Mouse (Mus musculus): ENCODE results near the gene Phactr3. TPM values are rescaled to one million over a fixed set of nuclear protein-coding genes. Genes with fewer than 3 reads are reported as not detected.

Gene Phactr3
- polyA plus RNA-seq, 1 experiment from 2014 or later, result 0.39 TPM

GRCm38 (mm10) chr2:178303453-178304187, 184.8 kb downstream of the Phactr3 start:
- Histone ChIP-seq H3K27me3 (ENCODE audit: insufficient read depth, low read length) (no peaks in the 10 kb centered on the region), H3K9me3 (replicated peaks; ENCODE audit: low read length) (no peaks in the 10 kb centered on the region), H3K4me2 (ENCODE audit: low read length) (no peak overlapping the region), H3K4me1 (replicated peaks; ENCODE audit: insufficient read depth, low read length) (no peaks in the 10 kb centered on the region), H3K4me3 (replicated peaks; ENCODE audit: low read depth, low read length) (no peak overlapping the region), H3K27ac (no peak overlapping the region), H3K9ac (ENCODE audit: low read depth, low read length) (no peak overlapping the region), H3K36me3 (ENCODE audit: insufficient read depth, low read length) (no peaks in the 10 kb centered on the region)
- WGBS, result 71% methylated on average over 8 of the region's 8 CpGs
- ATAC-seq (replicated peaks; ENCODE audit: low FRiP score, low read depth) (no peak), DNase-seq (ENCODE audit: low spot score) (no peak)
- no peak for TF ChIP-seq CTCF (IDR thresholded peaks at IDR 0.05; ENCODE audit: low read depth)

GRCm38 (mm10) chr2:178304188-178304529, 185.4 kb downstream of the Phactr3 start:
- H3K4me2 ChIP-seq (ENCODE audit: low read length), result no peak overlapping the region
- no peaks in the 10 kb centered on the region for H3K4me1 ChIP-seq (replicated peaks; ENCODE audit: insufficient read depth, low read length)
- no peak overlapping the region for H3K27ac ChIP-seq
- H3K27me3 ChIP-seq (ENCODE audit: insufficient read depth, low read length), result no peaks in the 10 kb centered on the region
- DNase-seq (ENCODE audit: low spot score) (no peak), ATAC-seq (replicated peaks; ENCODE audit: low FRiP score, low read depth) (no peak)
- no peaks in the 10 kb centered on the region for H3K9me3 ChIP-seq (replicated peaks; ENCODE audit: low read length)
- H3K9ac ChIP-seq (ENCODE audit: low read depth, low read length), result no peak overlapping the region
- no peak for TF ChIP-seq CTCF (IDR thresholded peaks at IDR 0.05; ENCODE audit: low read depth)
- H3K4me3 ChIP-seq (replicated peaks; ENCODE audit: low read depth, low read length), result no peak overlapping the region
- 77% methylated on average over 1 of the region's 1 CpGs for WGBS
- no peaks in the 10 kb centered on the region for H3K36me3 ChIP-seq (ENCODE audit: insufficient read depth, low read length)

DNA sequence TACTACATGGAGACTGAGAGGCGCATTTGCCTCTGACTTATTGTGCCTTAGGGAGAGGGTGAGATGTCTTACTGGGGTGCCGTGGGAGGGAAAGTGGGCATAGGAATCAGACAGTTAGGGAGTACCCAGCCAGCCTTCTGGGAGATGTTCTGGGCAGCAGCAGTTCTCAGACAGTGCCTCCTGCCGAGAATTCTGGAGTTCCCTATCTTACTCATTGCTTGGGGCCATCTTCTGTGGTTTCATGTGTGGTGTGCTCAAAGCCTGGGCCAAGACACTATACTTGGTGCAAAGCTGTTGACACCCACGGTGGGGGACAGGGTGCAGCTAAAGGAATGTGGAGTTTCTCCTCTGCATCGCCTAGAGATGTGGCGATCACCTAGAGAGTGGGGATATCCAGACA, 185.9 kb downstream of the Phactr3 start:
- no peaks in the 10 kb centered on the region for H3K27me3 ChIP-seq (ENCODE audit: insufficient read depth, low read length)
- ATAC-seq (replicated peaks; ENCODE audit: low FRiP score, low read depth) (no peak), DNase-seq (ENCODE audit: low spot score) (no peak)
- H3K4me3 ChIP-seq (replicated peaks; ENCODE audit: low read depth, low read length), result no peak overlapping the region
- H3K9ac ChIP-seq (ENCODE audit: low read depth, low read length), result no peak overlapping the region
- no peak overlapping the region for H3K4me2 ChIP-seq (ENCODE audit: low read length)
- no peaks in the 10 kb centered on the region for H3K4me1 ChIP-seq (replicated peaks; ENCODE audit: insufficient read depth, low read length)
- no peaks in the 10 kb centered on the region for H3K36me3 ChIP-seq (ENCODE audit: insufficient read depth, low read length)
- no peaks in the 10 kb centered on the region for H3K9me3 ChIP-seq (replicated peaks; ENCODE audit: low read length)
- TF ChIP-seq CTCF (IDR thresholded peaks at IDR 0.05; ENCODE audit: low read depth), result no peak
- no peak overlapping the region for H3K27ac ChIP-seq
- 73% methylated on average over 6 of the region's 6 CpGs for WGBS

DNA sequence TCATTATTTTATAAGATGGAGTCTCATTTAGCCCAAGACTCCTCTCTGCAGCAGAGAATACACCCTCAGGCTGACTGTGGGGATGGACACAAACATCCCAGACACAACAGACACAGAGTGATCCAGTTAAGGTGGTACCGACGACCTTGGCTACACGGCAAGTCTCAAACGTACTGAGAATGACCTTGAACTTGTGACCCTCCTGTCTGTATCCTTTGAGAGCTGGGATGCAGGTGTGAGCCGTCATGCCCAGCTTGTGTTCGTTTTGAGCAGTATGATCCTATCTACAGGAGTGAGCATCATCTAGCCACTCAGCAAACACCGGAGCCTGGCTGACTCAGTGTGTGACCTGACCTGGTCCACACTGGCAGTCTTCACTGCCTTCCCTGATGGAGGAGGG, 194.8 kb downstream of the Phactr3 start:
- no peak overlapping the region for H3K4me2 ChIP-seq (ENCODE audit: low read length)
- no peak for ATAC-seq (replicated peaks; ENCODE audit: low FRiP score, low read depth)

GRCm38 (mm10) chr2:178316281-178316680, 197.5 kb downstream of the Phactr3 start:
- H3K9me3 ChIP-seq (replicated peaks; ENCODE audit: low read length), result no peaks in the 10 kb centered on the region
- H3K4me2 ChIP-seq (ENCODE audit: low read length), result no peak overlapping the region
- 75% methylated on average over 1 of the region's 1 CpGs for WGBS
- H3K9ac ChIP-seq (ENCODE audit: low read depth, low read length), result no peak overlapping the region
- H3K27me3 ChIP-seq (ENCODE audit: insufficient read depth, low read length), result no peaks in the 10 kb centered on the region
- no peaks in the 10 kb centered on the region for H3K36me3 ChIP-seq (ENCODE audit: insufficient read depth, low read length)
- no peaks in the 10 kb centered on the region for H3K4me1 ChIP-seq (replicated peaks; ENCODE audit: insufficient read depth, low read length)
- TF ChIP-seq CTCF (IDR thresholded peaks at IDR 0.05; ENCODE audit: low read depth), result no peak
- no peak overlapping the region for H3K27ac ChIP-seq
- no peak overlapping the region for H3K4me3 ChIP-seq (replicated peaks; ENCODE audit: low read depth, low read length)
- ATAC-seq (replicated peaks; ENCODE audit: low FRiP score, low read depth) (no peak), DNase-seq (ENCODE audit: low spot score) (no peak)

More for the DNA sequence above, 194.8 kb downstream of the Phactr3 start:
- Histone ChIP-seq H3K9ac (ENCODE audit: low read depth, low read length) (no peak overlapping the region), H3K36me3 (ENCODE audit: insufficient read depth, low read length) (no peaks in the 10 kb centered on the region), H3K27ac (no peak overlapping the region), H3K9me3 (replicated peaks; ENCODE audit: low read length) (no peaks in the 10 kb centered on the region), H3K4me1 (replicated peaks; ENCODE audit: insufficient read depth, low read length) (no peaks in the 10 kb centered on the region), H3K27me3 (ENCODE audit: insufficient read depth, low read length) (no peaks in the 10 kb centered on the region), H3K4me3 (replicated peaks; ENCODE audit: low read depth, low read length) (no peak overlapping the region)
- TF ChIP-seq CTCF (IDR thresholded peaks at IDR 0.05; ENCODE audit: low read depth), result no peak
- WGBS, result 62% methylated on average over 7 of the region's 7 CpGs
- no peak for DNase-seq (ENCODE audit: low spot score)

DNA sequence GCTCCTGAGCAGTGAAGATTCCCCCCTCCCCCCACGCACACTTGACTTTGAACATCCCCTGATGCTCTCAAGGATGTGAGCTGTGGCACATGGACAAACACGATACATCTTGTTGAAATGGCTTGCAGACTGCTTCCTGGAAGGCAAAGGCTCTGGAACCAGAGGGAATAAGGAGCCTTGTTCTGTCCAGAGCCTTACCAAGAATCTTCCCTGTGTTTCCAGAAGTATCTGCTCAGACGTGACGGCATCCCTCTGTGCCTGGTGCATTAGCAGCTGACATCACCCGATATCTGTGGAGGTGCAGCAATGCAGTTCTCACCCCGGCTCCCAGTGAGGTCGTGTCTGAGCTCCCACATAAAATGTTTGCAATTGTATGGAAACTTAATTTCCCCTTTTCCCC, 201.0 kb downstream of the Phactr3 start:
- TF ChIP-seq CTCF (IDR thresholded peaks at IDR 0.05; ENCODE audit: low read depth), result no peak
- no peaks in the 10 kb centered on the region for H3K9me3 ChIP-seq (replicated peaks; ENCODE audit: low read length)
- WGBS, result 72% methylated on average over 7 of the region's 7 CpGs
- DNase-seq (ENCODE audit: low spot score) (no peak), ATAC-seq (replicated peaks; ENCODE audit: low FRiP score, low read depth) (no peak)
- no peak overlapping the region for H3K9ac ChIP-seq (ENCODE audit: low read depth, low read length)
- H3K4me2 ChIP-seq (ENCODE audit: low read length), result no peak overlapping the region
- H3K4me1 ChIP-seq (replicated peaks; ENCODE audit: insufficient read depth, low read length), result no peaks in the 10 kb centered on the region
- no peak overlapping the region for H3K27ac ChIP-seq
- no peaks in the 10 kb centered on the region for H3K27me3 ChIP-seq (ENCODE audit: insufficient read depth, low read length)
- H3K36me3 ChIP-seq (ENCODE audit: insufficient read depth, low read length), result no peaks in the 10 kb centered on the region
- H3K4me3 ChIP-seq (replicated peaks; ENCODE audit: low read depth, low read length), result no peak overlapping the region

GRCm38 (mm10) chr2:178321271-178321670, 202.5 kb downstream of the Phactr3 start:
- Histone ChIP-seq H3K27me3 (ENCODE audit: insufficient read depth, low read length) (no peaks in the 10 kb centered on the region), H3K4me3 (replicated peaks; ENCODE audit: low read depth, low read length) (no peak overlapping the region), H3K4me1 (replicated peaks; ENCODE audit: insufficient read depth, low read length) (no peaks in the 10 kb centered on the region), H3K27ac (no peak overlapping the region), H3K36me3 (ENCODE audit: insufficient read depth, low read length) (no peaks in the 10 kb centered on the region), H3K9ac (ENCODE audit: low read depth, low read length) (no peak overlapping the region), H3K9me3 (replicated peaks; ENCODE audit: low read length) (no peaks in the 10 kb centered on the region), H3K4me2 (ENCODE audit: low read length) (no peak overlapping the region)
- DNase-seq (ENCODE audit: low spot score), result no peak
- no peak for ATAC-seq (replicated peaks; ENCODE audit: low FRiP score, low read depth)
- 85% methylated on average over 10 of the region's 10 CpGs for WGBS
- TF ChIP-seq CTCF (IDR thresholded peaks at IDR 0.05; ENCODE audit: low read depth), result no peak
